ENCODE assay signal across 8 mouse cellular contexts in genomic region chr5:114775056-114775979, GRCm38 (mm10). TPM values are rescaled to one million over a fixed set of nuclear protein-coding genes. Genes with fewer than 3 reads are reported as not detected.
A peak's percentile ranks its signal among the peaks of the same experiment; 100 is the strongest.
DNase-seq lines count a peak whose midpoint lies in the region; ATAC-seq lines count a peak whose summit lies in the region.

Gene Git2, minus strand, starts transcription at chr5:114775517.

- H3K79me2 ChIP-seq in macrophage (ENCODE audit: inconsistent target): peaks cover 77% of the 10 kb centered on the region

- no peaks in the 10 kb centered on the region for H3K36me3 ChIP-seq in heart, embryonic 14.5 days (ENCODE audit: control insufficient read depth, insufficient read depth, low read length)
- no peaks in the 10 kb centered on the region for H3K36me3 ChIP-seq in macrophage (ENCODE audit: inconsistent target)
- no peaks in the 10 kb centered on the region for H3K36me3 ChIP-seq in stomach, embryonic 14.5 days (ENCODE audit: control insufficient read depth, insufficient read depth, low read length)

- DNase-seq in kidney, adult 18-20 months: peak; percentile 25
- no peak for DNase-seq in kidney, postnatal 10 days
- DNase-seq in NIH3T3 (ENCODE audit: low read depth): peak; percentile 64
- no peak for DNase-seq in layer of hippocampus, adult 8-10 months (ENCODE audit: low spot score in 2 of 2)

- H3K4me2 ChIP-seq in heart, embryonic 14.5 days (ENCODE audit: low read length): peak within 1 kb of the TSS; percentile 95
- H3K4me2 ChIP-seq in stomach, embryonic 14.5 days (replicated peaks; ENCODE audit: low read depth, low read length): peak within 1 kb of the TSS; percentile 97

- peaks cover 3 to 20% of the 10 kb centered on the region in 2 experiments; a peak in 3 of 4 replicates for H3K4me1 ChIP-seq in heart, embryonic 14.5 days (ENCODE audit: control insufficient read depth in 2 of 2, insufficient read depth in 2 of 2, low read length in 2 of 2)
- peaks cover 20% of the 10 kb centered on the region for H3K4me1 ChIP-seq in stomach, embryonic 14.5 days (ENCODE audit: control insufficient read depth, insufficient read depth, low read length)

- no peak for ATAC-seq in erythroblast, adult 5-6 weeks (replicated peaks; ENCODE audit: low FRiP score, poor library complexity, severe bottlenecking)
- ATAC-seq in heart, embryonic 14.5 days (ENCODE audit: insufficient number of reproducible peaks, insufficient read depth, low FRiP score, low read depth): no peak
- no peak for ATAC-seq in stomach, embryonic 14.5 days (ENCODE audit: insufficient number of reproducible peaks, insufficient read depth, low FRiP score, low read depth)

- H3K9ac ChIP-seq in heart, embryonic 14.5 days (ENCODE audit: low read length): peak within 1 kb of the TSS; percentile 96
- H3K9ac ChIP-seq in stomach, embryonic 14.5 days (replicated peaks; ENCODE audit: low read depth, low read length): peak within 1 kb of the TSS; percentile 81

- under 1% methylated on average over 62 of the region's 63 CpGs for WGBS in heart, embryonic 14.5 days
- WGBS in macrophage (ENCODE audit: missing documents): under 1% methylated on average over 55 of the region's 63 CpGs
- WGBS in stomach, embryonic 14.5 days: under 1% methylated on average over 54 of the region's 63 CpGs

- no peaks in the 10 kb centered on the region for H3K27me3 ChIP-seq in heart, embryonic 14.5 days (ENCODE audit: control insufficient read depth, insufficient read depth, low read length)
- H3K27me3 ChIP-seq in stomach, embryonic 14.5 days (ENCODE audit: control insufficient read depth, insufficient read depth, low read length): no peaks in the 10 kb centered on the region

- peak within 1 kb of the TSS; percentile 92 for H3K27ac ChIP-seq in heart, embryonic 14.5 days (replicated peaks in 1 of 2; ENCODE audit: control insufficient read depth in 1 of 2, insufficient read depth in 1 of 2, low read depth in 2 of 2, low read length in 2 of 2)
- peak within 1 kb of the TSS; percentile 82 for H3K27ac ChIP-seq in macrophage
- H3K27ac ChIP-seq in stomach, embryonic 14.5 days (ENCODE audit: low read length): peak within 1 kb of the TSS; percentile 86; the same call in 1 of the 2 replicates

- peak within 1 kb of the TSS; percentile 72 to 100 for H3K4me3 ChIP-seq in heart, embryonic 14.5 days (ENCODE audit: control insufficient read depth in 1 of 2, insufficient read depth in 1 of 2, low read depth in 1 of 2, low read length in 2 of 2)
- peak within 1 kb of the TSS; percentile 94 for H3K4me3 ChIP-seq in macrophage (ENCODE audit: inconsistent target)
- peak within 1 kb of the TSS; percentile 99 for H3K4me3 ChIP-seq in stomach, embryonic 14.5 days (ENCODE audit: low read depth, low read length)

- no peaks in the 10 kb centered on the region for H3K9me3 ChIP-seq in heart, embryonic 14.5 days (ENCODE audit: control insufficient read depth, low read length)
- H3K9me3 ChIP-seq in stomach, embryonic 14.5 days (ENCODE audit: control insufficient read depth, low read depth, low read length): no peaks in the 10 kb centered on the region

RNA-seq across cellular contexts. Expression of gene Git2, which starts in this region (rescaled TPM):
- total RNA-seq in erythroblast, adult 5-6 weeks (2015; ENCODE audit: low replicate concordance): 21.3 and 70.1 TPM in 2 replicates
- 20.7 and 57.7 TPM in 2 replicates for total RNA-seq in erythroblast, adult 5-6 weeks (2017; ENCODE audit: low replicate concordance)
- 32.6 TPM in 2 replicates for polyA plus RNA-seq in heart, embryonic 14.5 days (2014; fragmentation: Nextera tagmentation; extraction: Ambion mirVana)
- total RNA-seq in layer of hippocampus, adult 8-10 months (2022): 10 to 100 TPM; 51.1 to 61.4 (median 55.3) TPM
- 100 to 1,000 TPM; 222 to 774 (median 306) TPM for total RNA-seq in macrophage (2018; cell fraction: chromatin; rRNA removed)
- total RNA-seq in macrophage (2018; cell fraction: cytosol; rRNA removed): 10 to 100 TPM; 32.2 to 69.3 (median 50.8) TPM
- 100 to 1,000 TPM in 21 of 26 experiments, 10 to 100 TPM in 5; 77.4 to 330 (median 164) TPM for total RNA-seq in macrophage (2018; cell fraction: nucleus; rRNA removed)
- 37.1 to 50.3 TPM (median 46.2 TPM) in 3 replicates for polyA plus RNA-seq in macrophage (2018)
- 41.2 and 42.6 TPM in 2 replicates for polyA plus RNA-seq in stomach, embryonic 14.5 days (2014; fragmentation: Nextera tagmentation; extraction: Ambion mirVana)

Comparison
In these comparisons a context has a peak if more than half of its experiments do, and no peak if none do; other contexts are left out.
1. DNase-seq: peak in kidney, adult 18-20 months (single experiment) and NIH3T3 (single experiment); none in kidney, postnatal 10 days (single experiment) and layer of hippocampus, adult 8-10 months (0 of 2).
2. Peak in every context shown above with its lines, with median percentiles within 50 percentile points of each other: H3K27ac ChIP-seq and H3K4me3 ChIP-seq.